Mouse (Mus musculus): ENCODE results near the gene Orc5. TPM values are rescaled to one million over a fixed set of nuclear protein-coding genes. Genes with fewer than 3 reads are reported as not detected.
A peak's percentile ranks its signal among the peaks of the same experiment; 100 is the strongest.

Gene Orc5
- total and polyA plus RNA-seq, 3 experiments, result 27.4 to 76.5 (median 47.8) TPM

- TF ChIP-seq TCF12 (IDR thresholded peaks at IDR 0.05; ENCODE audit: low read depth, low read length), result no peak
- no peak for TF ChIP-seq EP300 (IDR thresholded peaks at IDR 0.05; ENCODE audit: low read length)
- no peak for TF ChIP-seq HCFC1 (IDR thresholded peaks at IDR 0.05; ENCODE audit: low read depth, low read length)
- no peak for TF ChIP-seq RAD21 (IDR thresholded peaks at IDR 0.05; ENCODE audit: low read depth, low read length)
- no peak for TF ChIP-seq NRF1 (IDR thresholded peaks at IDR 0.05; ENCODE audit: low read depth, low read length)
- TF ChIP-seq USF2 (conservative IDR thresholded peaks at IDR 0.05; ENCODE audit: low read depth, low read length), result no peak
- no peak for TF ChIP-seq MXI1 (IDR thresholded peaks at IDR 0.05; ENCODE audit: low read depth, low read length)
- no peak for TF ChIP-seq ELF1 (IDR thresholded peaks at IDR 0.05; ENCODE audit: low read depth, low read length)
- no peak for TF ChIP-seq SIN3A (IDR thresholded peaks at IDR 0.05; ENCODE audit: low read length)
- TF ChIP-seq RCOR1 (conservative IDR thresholded peaks at IDR 0.05; ENCODE audit: low read depth, low read length), result no peak
- no peak for TF ChIP-seq JUN (IDR thresholded peaks at IDR 0.05; ENCODE audit: insufficient read depth, low read depth, low read length)
- no peak for TF ChIP-seq MEF2A (IDR thresholded peaks at IDR 0.05; ENCODE audit: borderline replicate concordance, low read depth, low read length)
- TF ChIP-seq MAZ (IDR thresholded peaks at IDR 0.05; ENCODE audit: low read depth, low read length), result no peak
- TF ChIP-seq UBTF (IDR thresholded peaks at IDR 0.05; ENCODE audit: low read depth, low read length), result no peak
- no peak for TF ChIP-seq IRF4 (IDR thresholded peaks at IDR 0.05; ENCODE audit: low read depth, low read length)
- no peak for TF ChIP-seq BHLHE40 (IDR thresholded peaks at IDR 0.05; ENCODE audit: low read depth, low read length)
- no peak for TF ChIP-seq CHD2 (IDR thresholded peaks at IDR 0.05; ENCODE audit: low read length)
- no peak for TF ChIP-seq CTCF (conservative IDR thresholded peaks at IDR 0.05 in 1 of 2, IDR thresholded peaks at IDR 0.05 in 1 of 2; ENCODE audit: low read depth in 2 of 2, low read length in 2 of 2)
- TF ChIP-seq JUND (conservative IDR thresholded peaks at IDR 0.05; ENCODE audit: low read depth, low read length), result no peak
- Histone ChIP-seq H3K4me1 (ENCODE audit: control insufficient read depth in 1 of 2, insufficient read depth in 2 of 2) (peaks cover 7 to 48% of the 10 kb centered on the region in 2 experiments; a peak in 3 of 4 replicates), H3K79me2 (replicated peaks; ENCODE audit: control insufficient read depth, extremely low read depth, insufficient read depth, poor library complexity, severe bottlenecking) (peaks cover 16% of the 10 kb centered on the region), H3K9me3 (replicated peaks; ENCODE audit: low read length) (no peaks in the 10 kb centered on the region), H3K9ac (ENCODE audit: insufficient read depth, low read depth) (no peak overlapping the region), H3K27me3 (replicated peaks) (no peaks in the 10 kb centered on the region), H3K27ac (ENCODE audit: insufficient read depth, low read depth) (no peak overlapping the region), H3K36me3 (replicated peaks in 1 of 2; ENCODE audit: control insufficient read depth in 1 of 2, insufficient read depth in 1 of 2, low read length in 1 of 2) (peaks cover 31 to 56% of the 10 kb centered on the region in 2 experiments), H3K4me2 (ENCODE audit: insufficient read depth, low read depth, poor library complexity, severe bottlenecking) (no peak overlapping the region), H3K4me3 (replicated peaks in 1 of 3; ENCODE audit: low read depth in 2 of 3, low read length in 2 of 3, poor library complexity in 1 of 3) (no peak overlapping the region)
- no peak for DNase-seq (ENCODE audit: extremely low read depth)
- in situ Hi-C loops (cut with MboI; ENCODE audit: low pct_ligation_motif_present, low pct_unique_long_range_greater_than_20kb, low sequenced_read_pairs) (no loop called here), dilution Hi-C loops (cut with MboI; ENCODE audit: extremely low pct_ligation_motif_present, extremely low pct_unique_long_range_greater_than_20kb, low sequenced_read_pairs) (no loop called here)
Observed at GRCm38 (mm10) chr5:22545305-22545704, 4.9 kb downstream of the Orc5 start.

GRCm38 (mm10) chr5:22542676-22543075, 7.6 kb downstream of the Orc5 start:
- Histone ChIP-seq H3K79me2 (replicated peaks; ENCODE audit: control insufficient read depth, extremely low read depth, insufficient read depth, poor library complexity, severe bottlenecking) (0 out of 2 replicates have a peak, but pooled peaks cover 2% of the 10 kb centered on the region), H3K4me3 (replicated peaks in 1 of 3; ENCODE audit: low read depth in 2 of 3, low read length in 2 of 3, poor library complexity in 1 of 3) (no peak overlapping the region), H3K9me3 (replicated peaks; ENCODE audit: low read length) (no peaks in the 10 kb centered on the region), H3K4me1 (ENCODE audit: control insufficient read depth in 1 of 2, insufficient read depth in 2 of 2) (peaks cover 2 to 54% of the 10 kb centered on the region in 2 experiments; a peak in 3 of 4 replicates), H3K27ac (ENCODE audit: insufficient read depth, low read depth) (no peak overlapping the region), H3K36me3 (replicated peaks in 1 of 2; ENCODE audit: control insufficient read depth in 1 of 2, insufficient read depth in 1 of 2, low read length in 1 of 2) (peaks cover 44 to 75% of the 10 kb centered on the region in 2 experiments), H3K27me3 (replicated peaks) (no peaks in the 10 kb centered on the region), H3K9ac (ENCODE audit: insufficient read depth, low read depth) (no peak overlapping the region), H3K4me2 (ENCODE audit: insufficient read depth, low read depth, poor library complexity, severe bottlenecking) (no peak overlapping the region)
- TF ChIP-seq CHD1 (IDR thresholded peaks at IDR 0.05; ENCODE audit: low read depth, low read length) (peak; percentile 99), MEF2A (IDR thresholded peaks at IDR 0.05; ENCODE audit: borderline replicate concordance, low read depth, low read length) (peak; percentile 38; the same call in 1 of the 2 replicates), RAD21 (IDR thresholded peaks at IDR 0.05; ENCODE audit: low read depth, low read length) (no peak)
- in situ Hi-C loops (cut with MboI; ENCODE audit: low pct_ligation_motif_present, low pct_unique_long_range_greater_than_20kb, low sequenced_read_pairs), result no loop called here
- dilution Hi-C loops (cut with MboI; ENCODE audit: extremely low pct_ligation_motif_present, extremely low pct_unique_long_range_greater_than_20kb, low sequenced_read_pairs), result no loop called here
- DNase-seq (ENCODE audit: extremely low read depth), result peak; percentile 45

Measured in CH12.LX (cell line).